Mouse (Mus musculus): ENCODE measurements around the gene Pcgf2. TPM values are rescaled to one million over a fixed set of nuclear protein-coding genes. Genes with fewer than 3 reads are reported as not detected.

Gene Pcgf2
- polyA plus RNA-seq, 1 experiment from 2014 or later, result 13.5 TPM

DNA sequence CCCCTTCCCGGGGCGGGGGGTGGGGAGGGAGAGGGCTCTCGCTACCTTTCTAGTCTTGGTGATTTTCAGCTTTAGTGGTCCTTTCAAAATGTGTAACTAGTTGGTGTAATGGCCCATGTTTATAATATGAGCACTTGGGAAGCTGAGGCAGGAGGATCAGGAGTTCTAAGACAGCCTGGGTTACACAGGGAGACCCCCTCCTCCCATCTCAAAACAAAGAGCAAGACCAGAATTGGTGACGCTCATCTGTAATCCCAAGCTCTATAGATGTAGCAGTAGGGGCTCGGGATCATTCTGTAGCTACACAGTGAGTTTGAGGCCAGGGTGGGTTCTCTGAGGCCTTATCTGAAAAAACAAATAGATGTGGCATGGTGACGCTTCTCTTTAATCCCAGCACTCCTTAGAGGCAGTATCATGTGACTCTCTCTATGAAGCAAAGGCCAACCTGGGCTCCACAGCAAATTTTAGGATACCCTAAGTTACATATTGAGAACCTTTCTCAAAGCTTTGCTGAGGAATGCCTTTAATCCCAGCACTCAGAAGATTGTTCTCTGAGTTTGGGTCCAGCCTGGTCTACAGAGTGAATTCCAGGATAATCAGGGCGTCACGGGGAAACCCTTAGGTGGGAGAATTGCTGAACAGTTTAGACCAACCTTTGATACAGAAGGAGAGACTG is 56.8 kb downstream of the Pcgf2 start:
- H3K4me1 ChIP-seq, result no peaks in the 10 kb centered on the region

DNA sequence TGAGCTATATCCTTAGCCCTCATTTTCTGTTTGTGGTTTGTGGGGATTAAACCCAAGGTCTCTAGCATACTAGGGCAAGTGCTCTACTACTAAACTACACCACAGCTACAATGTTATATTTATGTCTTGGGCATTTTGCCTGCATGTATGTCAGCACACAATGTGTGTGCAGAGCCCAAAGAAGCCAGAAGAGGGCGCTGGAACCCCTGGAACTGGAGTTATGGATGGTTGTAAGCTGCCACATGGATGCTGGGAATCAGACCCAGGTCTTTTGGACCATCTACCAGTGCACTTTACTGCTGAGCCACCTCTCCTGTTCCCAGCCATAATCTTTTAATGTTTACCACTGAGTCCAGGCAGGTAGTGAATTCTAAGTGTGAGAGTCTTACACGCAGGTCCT is 57.6 kb downstream of the Pcgf2 start:
- no peaks in the 10 kb centered on the region for H3K27me3 ChIP-seq (ENCODE audit: insufficient read depth, poor library complexity, severe bottlenecking)
- WGBS, result 53% methylated on average over 2 of the region's 2 CpGs
- H3K27ac ChIP-seq, result no peak overlapping the region
- no peaks in the 10 kb centered on the region for H3K4me1 ChIP-seq
- no peak overlapping the region for H3K4me3 ChIP-seq
- no peaks in the 10 kb centered on the region for H3K9me3 ChIP-seq
- no peak for DNase-seq (ENCODE audit: low spot score)
- no peaks in the 10 kb centered on the region for H3K36me3 ChIP-seq

More for the DNA sequence above, 56.8 kb downstream of the Pcgf2 start:
- Histone ChIP-seq H3K9me3 (no peaks in the 10 kb centered on the region), H3K36me3 (no peaks in the 10 kb centered on the region), H3K27me3 (ENCODE audit: insufficient read depth, poor library complexity, severe bottlenecking) (no peaks in the 10 kb centered on the region), H3K27ac (no peak overlapping the region), H3K4me3 (no peak overlapping the region)
- peak; percentile 61 for DNase-seq (ENCODE audit: low spot score)
- WGBS, result 73% methylated on average over 8 of the region's 8 CpGs

DNA sequence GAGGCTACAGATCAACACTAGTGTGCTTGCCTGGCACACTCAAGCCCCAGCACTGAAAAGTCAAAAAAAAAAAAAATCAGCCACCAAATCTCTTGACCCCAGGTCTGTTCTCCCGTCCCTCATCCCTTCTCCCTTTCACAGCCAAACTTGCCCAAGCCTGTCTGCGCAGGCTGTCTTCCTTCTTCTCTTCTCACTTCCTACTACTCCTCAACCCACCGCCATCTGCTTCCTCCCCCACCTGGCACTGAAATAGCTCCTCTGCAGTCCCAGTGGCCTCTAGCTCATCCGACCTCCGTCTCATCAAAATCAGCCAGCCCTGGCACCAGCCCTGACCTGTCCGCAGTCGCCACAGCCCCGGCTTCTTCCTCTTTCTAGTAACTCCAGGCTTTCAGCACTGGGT is 58.6 kb downstream of the Pcgf2 start:
- H3K9me3 ChIP-seq, result no peaks in the 10 kb centered on the region
- no peaks in the 10 kb centered on the region for H3K36me3 ChIP-seq
- no peak overlapping the region for H3K4me3 ChIP-seq
- 45% methylated on average over 8 of the region's 8 CpGs for WGBS
- H3K27ac ChIP-seq, result peak overlapping the region; percentile 36; the same call in 1 of the 2 replicates
- H3K4me1 ChIP-seq, result no peaks in the 10 kb centered on the region
- H3K27me3 ChIP-seq (ENCODE audit: insufficient read depth, poor library complexity, severe bottlenecking), result no peaks in the 10 kb centered on the region
- no peak for DNase-seq (ENCODE audit: low spot score)

Small RNA genes lying within 50 kb of the gene (microRNA-seq; reads per million reads assigned to microRNA genes)
- not detected for gene Gm24158
- gene Mir6927, result 0.76 reads per million
- not detected for gene Mir8102

Other genes starting within 250 kb of the Pcgf2 start
- 1.3 TPM in 2 replicates for gene 4933428G20Rik, start 200.2 kb downstream of the Pcgf2 start, polyA plus RNA-seq (2016; fragmentation: Nextera tagmentation; extraction: Ambion mirVana)
- gene Srcin1, start 124.3 kb downstream of the Pcgf2 start, polyA plus RNA-seq (2016; fragmentation: Nextera tagmentation; extraction: Ambion mirVana), result 0.05 and 0.14 TPM in 2 replicates
- 1.9 and 8.5 TPM in 2 replicates for gene Epop, start 70.8 kb downstream of the Pcgf2 start, polyA plus RNA-seq (2016; fragmentation: Nextera tagmentation; extraction: Ambion mirVana)
- gene Mllt6, start 37.1 kb downstream of the Pcgf2 start, polyA plus RNA-seq (2016; fragmentation: Nextera tagmentation; extraction: Ambion mirVana), result 1.7 and 2.2 TPM in 2 replicates
- 49.8 and 52.8 TPM in 2 replicates for gene Cisd3, start 14.7 kb downstream of the Pcgf2 start, polyA plus RNA-seq (2016; fragmentation: Nextera tagmentation; extraction: Ambion mirVana)
- 517 and 557 TPM in 2 replicates for gene Psmb3, start 2.9 kb upstream of the Pcgf2 start, polyA plus RNA-seq (2016; fragmentation: Nextera tagmentation; extraction: Ambion mirVana)
- 0.96 and 1.3 TPM in 2 replicates for gene Pip4k2b, start 44.2 kb upstream of the Pcgf2 start, polyA plus RNA-seq (2016; fragmentation: Nextera tagmentation; extraction: Ambion mirVana)
- 11.6 and 17.0 TPM in 2 replicates for gene Cwc25, start 66.1 kb upstream of the Pcgf2 start, polyA plus RNA-seq (2016; fragmentation: Nextera tagmentation; extraction: Ambion mirVana)
- gene 1700001P01Rik, start 75.4 kb upstream of the Pcgf2 start, polyA plus RNA-seq (2016; fragmentation: Nextera tagmentation; extraction: Ambion mirVana), result 0.30 TPM in 1 of 2 replicates, not detected in the other
- 387 and 414 TPM in 2 replicates for gene Rpl23, start 81.9 kb upstream of the Pcgf2 start, polyA plus RNA-seq (2016; fragmentation: Nextera tagmentation; extraction: Ambion mirVana)
- gene Lasp1, start 98.5 kb upstream of the Pcgf2 start, polyA plus RNA-seq (2016; fragmentation: Nextera tagmentation; extraction: Ambion mirVana), result 50.8 and 65.1 TPM in 2 replicates
- gene B230217C12Rik, start 140.3 kb upstream of the Pcgf2 start, polyA plus RNA-seq (2016; fragmentation: Nextera tagmentation; extraction: Ambion mirVana), result 9.2 and 9.6 TPM in 2 replicates
- gene Fbxo47, start 183.7 kb upstream of the Pcgf2 start, polyA plus RNA-seq (2016; fragmentation: Nextera tagmentation; extraction: Ambion mirVana), result 0.55 and 0.70 TPM in 2 replicates